Mouse (Mus musculus): ENCODE results near the gene Cyren.

DNA sequence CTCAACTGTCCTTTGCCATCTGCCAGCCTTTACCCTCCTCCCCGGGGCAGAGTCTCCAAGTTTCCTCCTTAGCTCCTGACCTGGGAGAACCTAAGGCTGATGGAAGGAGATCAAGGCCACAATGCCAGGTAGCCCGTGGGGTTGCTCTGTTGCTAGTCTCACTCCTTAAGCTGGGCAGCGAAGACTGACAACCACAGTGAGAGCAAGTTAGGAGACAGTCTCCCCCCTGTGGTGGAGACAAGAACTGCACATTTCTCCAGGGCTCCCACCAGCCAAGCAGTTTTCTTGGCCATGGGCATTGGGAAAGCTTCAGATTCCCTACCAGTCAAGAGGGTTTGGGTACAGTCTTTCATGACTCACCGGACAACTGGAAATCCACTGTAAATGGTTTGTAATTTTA lies 49.3 kb upstream of the Cyren start:
- TF ChIP-seq GATA1 (IDR thresholded peaks at IDR 0.05; ENCODE audit: low read length) (no peak), TAL1 (IDR thresholded peaks at IDR 0.05; ENCODE audit: low read length) (no peak)
